Mouse (Mus musculus) left cerebral cortex, adult 11 months (tissue): ENCODE measurements around the gene Stat2.

Experiments
- DNase-seq: peaks from one replicate; pipeline ENCODE4 v3.0.0; 2022; ENCODE audit warnings: low spot score

Stat2 gene

DNA sequence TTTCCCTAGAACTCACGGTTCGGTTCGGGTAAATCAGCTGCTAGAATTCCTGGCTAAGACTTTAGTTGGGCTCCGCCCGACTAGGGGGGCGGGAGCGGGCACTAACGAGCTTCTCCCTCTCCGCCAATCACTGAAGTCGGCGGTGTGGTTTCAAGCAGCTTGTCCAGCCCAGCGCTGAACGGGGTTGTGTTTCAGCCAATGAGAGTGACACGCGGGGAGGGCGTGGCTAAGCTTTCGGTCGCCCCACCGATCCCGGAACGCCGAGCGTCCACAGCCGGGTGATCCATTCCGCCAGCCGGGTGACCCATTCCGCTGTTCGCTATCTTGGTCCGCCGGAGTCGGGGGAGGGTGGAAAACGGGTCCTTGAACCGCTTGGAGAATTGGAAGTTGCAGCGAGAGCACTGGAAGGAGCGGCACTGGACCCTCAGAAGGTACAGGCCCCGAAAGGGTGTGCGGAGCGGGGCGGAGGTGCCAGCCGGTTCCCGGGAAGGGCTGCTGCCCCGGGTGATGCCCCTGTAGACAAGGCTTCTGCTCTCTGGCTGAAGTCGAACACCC lies at the start of gene Stat2:
TSS of gene Stat2 (plus strand) at position 273 of the 555 bp plus-strand sequence.
- peak; percentile 96 for DNase-seq

DNA sequence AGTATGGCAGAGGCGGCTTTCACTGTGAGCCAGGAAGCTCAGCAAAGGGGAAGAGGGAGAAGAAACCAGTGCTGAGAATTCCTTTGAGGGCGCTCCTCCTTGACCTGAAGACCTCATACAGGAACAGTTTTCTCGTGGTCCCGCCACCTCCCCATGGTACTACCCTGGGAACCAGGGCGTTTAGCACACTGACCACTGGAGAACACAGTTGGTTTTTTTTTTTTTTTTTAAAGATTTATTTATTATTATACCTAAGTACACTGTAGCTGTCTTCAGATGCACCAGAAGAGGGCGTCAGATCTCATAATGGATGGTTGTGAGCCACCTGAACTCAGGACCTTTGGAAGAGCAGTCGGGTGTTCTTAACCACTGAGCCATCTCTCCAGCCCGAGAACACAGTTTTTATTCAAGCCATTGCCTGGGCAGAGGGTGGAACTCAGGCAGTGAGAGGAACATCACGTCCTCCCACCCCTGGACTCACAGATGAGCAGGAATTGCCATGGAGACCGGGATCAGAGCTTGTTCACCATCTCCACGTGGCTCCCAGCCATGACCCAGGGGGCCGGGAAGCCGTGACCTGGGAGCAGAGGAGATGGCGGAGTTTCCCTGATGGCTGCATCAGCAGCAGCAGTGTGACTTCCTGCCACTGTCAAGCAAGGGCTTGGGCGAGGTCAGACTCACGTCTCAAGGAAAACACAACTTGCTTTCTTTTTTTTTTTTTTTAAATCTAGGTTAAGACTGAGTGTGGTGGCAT lies 48.6 kb upstream of the Stat2 start:
- DNase-seq, result no peak

DNA sequence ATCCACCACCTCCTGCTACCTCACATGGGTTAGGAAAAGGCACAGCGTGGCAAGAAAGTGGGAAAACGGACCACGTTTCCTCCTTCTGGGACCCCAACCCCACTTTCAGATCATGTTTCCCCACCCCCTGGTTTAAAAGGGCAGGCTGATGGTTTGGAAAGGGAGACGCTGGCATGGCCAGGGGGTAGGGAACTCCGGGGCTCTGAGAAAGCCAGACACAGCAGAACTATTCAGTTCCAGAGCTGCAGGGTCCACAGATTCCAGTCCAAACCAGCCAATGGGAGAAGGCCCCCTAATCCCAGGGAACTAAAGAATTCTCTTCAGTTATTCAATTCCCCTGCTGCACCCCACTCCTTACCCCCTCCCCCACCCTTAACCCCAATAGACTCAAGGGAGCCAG lies 45.3 kb upstream of the Stat2 start:
- no peak for DNase-seq

- DNase-seq, result no peak
Observed at GRCm38 (mm10) chr10:128225538-128225937, 44.8 kb upstream of the Stat2 start, which contains the start of gene Mip. Gene Mip (plus strand): TSS chr10:128225838.

- DNase-seq, result no peak
Observed at GRCm38 (mm10) chr10:128227592-128227991, 42.8 kb upstream of the Stat2 start.

- no peak for DNase-seq
Observed at GRCm38 (mm10) chr10:128228009-128228408, 42.4 kb upstream of the Stat2 start.

DNA sequence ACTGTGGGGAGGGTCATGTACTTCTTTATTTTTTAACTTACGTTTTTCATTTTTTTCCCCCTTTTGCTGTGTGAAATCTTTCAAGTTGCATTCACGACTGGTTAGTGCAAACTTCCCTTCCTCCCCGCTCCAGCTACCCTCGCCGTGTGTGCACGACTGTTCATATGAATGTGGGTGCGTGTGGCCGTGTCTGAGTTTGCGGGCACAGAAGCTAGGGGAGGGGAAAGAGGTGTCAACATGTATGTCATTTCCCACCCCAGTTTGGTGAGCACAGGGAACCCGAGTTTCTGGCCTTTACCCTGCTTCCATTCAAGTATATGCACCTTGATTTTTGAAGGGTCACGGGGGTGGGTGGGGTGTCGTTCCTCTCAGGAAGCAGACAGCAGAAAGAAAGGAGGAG lies 39.8 kb upstream of the Stat2 start:
- DNase-seq, result no peak

DNA sequence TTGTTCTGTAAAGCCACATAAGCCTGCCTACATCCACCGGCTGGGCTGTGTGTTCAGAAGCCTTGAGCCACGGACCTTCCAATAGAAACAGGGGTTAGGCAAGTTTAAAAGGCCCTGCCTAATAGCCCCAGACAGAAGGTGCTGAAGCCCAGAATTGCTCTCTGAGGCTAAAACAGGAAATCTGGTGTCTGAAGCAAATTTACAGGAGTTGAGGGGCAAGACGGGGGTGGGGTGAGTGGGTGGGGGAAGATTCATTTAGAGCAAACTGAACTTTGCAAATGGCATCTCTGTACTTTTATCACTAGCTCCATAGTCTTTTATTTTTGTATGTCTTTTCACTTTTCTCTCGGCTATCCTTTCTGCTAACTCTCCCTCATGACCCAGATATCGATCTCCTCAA lies 39.2 kb upstream of the Stat2 start:
- no peak for DNase-seq

DNA sequence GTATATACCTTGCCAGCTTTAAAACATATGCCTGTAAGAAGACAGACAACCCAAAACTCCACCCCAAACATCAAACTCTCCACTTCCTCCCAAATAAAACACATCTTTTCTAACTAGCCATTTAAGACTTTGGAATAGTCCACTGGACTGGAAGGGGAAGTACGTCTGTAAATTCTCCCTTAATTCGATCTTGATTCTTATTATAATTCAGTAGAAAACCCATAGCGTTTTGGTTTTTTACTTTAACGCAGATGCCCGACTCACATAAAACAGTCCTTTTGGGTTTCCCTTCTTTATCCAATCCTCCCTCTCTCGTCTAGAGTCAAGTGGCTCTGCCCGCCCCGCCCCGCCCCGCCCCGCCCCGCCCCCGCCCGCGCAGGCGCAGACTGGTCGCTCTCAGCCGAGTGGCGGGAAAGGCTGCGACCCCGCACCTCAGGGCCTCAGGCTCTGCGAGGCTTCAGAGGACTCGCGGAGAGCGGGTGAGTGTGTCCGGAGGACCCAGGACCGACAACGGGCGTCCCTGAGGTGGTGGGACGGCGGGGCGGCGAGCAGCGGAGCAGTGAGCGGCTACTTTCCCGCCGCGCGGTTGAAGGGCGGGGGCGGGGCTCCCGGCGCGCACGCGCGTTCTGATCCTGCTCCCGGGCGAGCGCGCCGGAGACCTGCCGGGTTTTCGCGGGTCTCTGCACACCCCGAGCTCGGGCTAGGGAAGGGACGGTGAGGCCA lies 38.5 kb upstream of the Stat2 start, which contains the start of gene Timeless:
TSS of gene Timeless (plus strand) at position 369 of the 723 bp plus-strand sequence.
- DNase-seq, result peak; percentile 66

DNA sequence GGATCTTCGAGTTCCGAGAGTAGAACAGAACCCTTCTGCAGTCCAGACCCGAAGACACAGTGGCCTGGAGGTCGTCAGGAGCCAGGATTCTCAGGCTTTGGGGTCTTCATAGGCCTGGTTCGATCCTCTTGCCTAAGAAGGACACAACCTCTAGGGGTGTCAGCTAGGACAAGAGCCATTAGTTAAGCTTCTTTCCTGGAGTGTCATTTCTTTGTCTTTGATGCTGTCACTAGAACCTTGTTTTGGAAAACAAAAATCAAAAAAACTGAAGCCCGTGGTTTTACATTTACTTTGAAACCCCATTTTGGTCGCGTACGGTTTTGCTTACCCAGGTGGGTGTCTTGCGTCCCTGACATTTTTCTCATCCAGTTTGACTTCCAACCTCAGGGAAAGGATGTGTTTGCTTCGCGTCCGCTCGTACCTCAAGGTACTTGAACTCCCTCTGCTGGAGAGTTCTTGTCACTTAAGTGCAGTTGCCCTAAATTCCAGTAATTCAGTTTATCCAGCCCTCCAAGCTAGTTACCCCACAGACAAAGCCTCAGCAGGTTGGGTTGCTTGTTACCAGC lies 37.9 kb upstream of the Stat2 start:
- DNase-seq, result peak; percentile 62

DNA sequence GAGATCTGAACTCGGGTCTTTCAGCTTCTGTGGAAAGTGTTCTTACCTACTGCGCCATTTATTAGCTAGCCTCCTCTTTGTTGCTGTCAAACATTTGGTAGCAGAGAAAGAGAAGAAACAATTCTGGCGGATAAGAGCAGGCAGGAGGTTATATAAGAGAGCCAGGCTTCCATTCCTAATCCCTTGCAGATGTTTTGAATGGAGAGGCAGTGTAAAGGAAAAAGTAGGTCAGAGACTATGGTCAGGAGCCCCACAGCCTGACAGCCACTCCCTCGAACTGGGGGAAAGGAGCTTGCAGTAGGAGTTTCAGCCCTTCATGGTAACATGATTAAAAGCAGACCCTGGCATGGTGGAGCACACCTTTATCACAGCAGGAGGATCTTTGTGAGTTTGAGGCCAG lies 34.0 kb upstream of the Stat2 start:
- DNase-seq, result no peak

DNA sequence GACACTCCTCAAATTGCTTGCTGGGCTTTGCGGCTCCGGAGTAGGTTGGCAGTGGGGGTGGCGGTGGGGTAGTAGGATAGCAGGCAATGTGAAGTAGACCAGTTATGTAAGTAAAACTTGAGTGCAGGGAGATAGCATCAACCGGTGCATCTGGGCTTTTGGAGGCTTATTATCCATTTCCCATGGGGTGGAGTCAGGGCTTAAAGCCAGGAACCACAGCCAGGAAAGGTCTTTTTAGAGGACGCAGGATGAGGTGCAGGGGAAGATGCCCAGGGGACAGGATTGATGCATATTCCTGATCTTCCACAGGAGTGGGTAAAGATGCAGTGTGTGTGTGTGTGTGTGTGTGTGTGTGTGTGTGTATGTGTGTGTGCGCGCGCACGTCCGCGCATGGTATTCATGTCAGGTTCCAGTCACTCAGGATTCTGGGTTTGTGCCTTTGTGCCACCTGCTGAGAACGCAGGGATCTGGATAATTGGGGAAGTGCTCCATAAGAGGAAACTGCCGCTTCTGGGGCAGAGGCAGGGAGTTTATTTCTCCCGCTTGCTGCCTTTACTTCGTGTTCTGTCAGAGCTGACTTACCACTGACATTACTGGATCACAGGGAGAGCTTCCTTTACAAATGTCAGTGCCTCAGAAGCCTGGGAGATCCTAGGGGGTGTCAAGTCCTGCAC lies 32.4 kb upstream of the Stat2 start:
- no peak for DNase-seq

DNA sequence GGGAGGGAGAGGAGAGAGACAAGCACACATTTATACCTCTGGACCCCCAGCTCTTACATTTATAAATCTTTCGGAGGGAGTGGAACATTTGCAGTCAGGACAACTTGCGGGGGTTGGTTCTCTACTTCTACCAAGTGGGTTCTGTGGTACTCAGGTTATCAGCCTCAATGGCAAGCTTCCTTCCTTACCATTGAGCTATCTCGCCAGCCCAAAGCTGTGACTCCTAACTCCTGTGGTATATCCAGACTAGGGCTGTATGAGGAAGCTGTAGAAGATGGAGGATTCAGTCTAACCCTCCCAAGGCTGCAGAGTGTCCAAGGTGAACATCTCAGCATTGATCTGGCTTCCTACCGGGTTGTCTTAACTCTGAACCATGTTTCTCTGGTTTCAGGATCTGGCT lies 31.2 kb upstream of the Stat2 start:
- DNase-seq, result no peak

DNA sequence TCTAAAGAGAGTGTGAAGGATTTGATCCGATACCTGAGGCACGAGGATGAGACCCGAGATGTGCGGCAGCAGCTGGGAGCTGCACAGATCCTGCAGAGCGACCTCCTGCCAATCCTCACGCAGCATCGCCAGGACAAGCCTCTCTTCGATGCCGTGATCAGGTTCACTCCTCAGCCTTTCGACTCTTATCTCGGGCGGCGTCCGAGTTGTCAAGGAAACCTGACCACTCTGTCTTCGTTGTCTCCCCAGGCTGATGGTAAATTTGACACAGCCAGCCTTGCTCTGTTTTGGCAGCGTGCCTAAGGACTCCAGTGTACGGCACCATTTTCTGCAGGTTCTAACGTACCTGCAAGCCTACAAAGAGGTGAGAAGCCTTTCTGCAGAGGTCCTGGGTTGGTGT lies 30.2 kb upstream of the Stat2 start:
- DNase-seq, result no peak

GRCm38 (mm10) chr10:128243252-128243651 lies 27.1 kb upstream of the Stat2 start:
- DNase-seq, result no peak

DNA sequence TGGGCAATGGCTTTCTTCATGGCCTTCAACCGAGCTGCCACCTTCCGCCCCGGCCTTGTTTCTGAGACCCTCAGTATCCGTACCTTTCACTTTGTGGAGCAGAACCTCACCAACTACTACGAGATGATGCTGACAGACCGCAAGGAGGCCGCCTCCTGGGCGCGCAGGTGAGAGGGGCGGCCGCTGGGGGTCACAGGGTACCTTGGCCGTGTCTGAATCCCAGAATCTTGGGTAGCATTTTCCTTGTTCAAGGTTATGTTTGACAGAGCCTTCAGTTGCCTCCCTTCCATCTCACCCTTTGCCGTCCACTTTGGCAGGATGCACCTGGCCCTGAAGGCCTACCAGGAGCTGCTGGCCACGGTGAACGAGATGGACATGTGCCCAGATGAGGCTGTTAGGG lies 26.2 kb upstream of the Stat2 start:
- DNase-seq, result no peak

DNA sequence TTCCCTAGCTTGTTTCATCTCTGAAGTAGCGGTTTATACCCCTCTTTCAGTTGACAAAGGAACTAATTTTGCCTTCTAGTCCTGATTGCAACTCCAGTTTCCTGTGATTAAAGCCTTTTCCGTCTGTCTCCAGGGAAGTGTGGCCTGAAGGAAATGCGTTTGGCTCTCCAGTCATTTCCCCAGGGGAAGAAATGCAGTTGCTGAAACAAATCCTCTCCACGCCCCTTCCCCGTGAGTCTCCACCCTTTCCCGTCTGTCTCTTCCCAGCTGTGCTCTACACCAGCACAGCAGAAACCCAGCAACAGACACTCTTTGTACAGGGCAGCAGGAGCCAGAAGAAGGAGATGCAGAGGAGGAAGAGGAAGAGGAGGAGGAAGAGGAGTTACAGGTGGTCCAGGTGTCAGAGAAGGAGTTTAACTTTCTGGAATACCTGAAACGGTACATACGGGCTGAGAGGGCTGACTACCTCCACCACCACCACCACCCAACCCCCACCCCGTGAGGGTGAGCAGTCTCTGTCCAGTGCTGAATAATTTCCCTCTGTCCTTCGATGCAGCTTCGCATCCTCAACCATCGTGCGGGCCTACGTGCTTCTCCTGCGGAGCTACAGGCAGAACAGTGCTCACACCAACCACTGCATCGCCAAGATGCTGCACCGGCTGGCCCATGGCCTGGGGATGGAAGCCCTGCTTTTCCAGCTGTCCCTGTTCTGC lies 23.2 kb upstream of the Stat2 start:
- no peak for DNase-seq

- DNase-seq, result no peak
Observed at GRCm38 (mm10) chr10:128250565-128250964, 19.8 kb upstream of the Stat2 start.

GRCm38 (mm10) chr10:128253677-128254255 lies 16.6 kb upstream of the Stat2 start, which contains the start of gene Apon:
Gene Apon (plus strand): TSS chr10:128254096.
- DNase-seq, result no peak

DNA sequence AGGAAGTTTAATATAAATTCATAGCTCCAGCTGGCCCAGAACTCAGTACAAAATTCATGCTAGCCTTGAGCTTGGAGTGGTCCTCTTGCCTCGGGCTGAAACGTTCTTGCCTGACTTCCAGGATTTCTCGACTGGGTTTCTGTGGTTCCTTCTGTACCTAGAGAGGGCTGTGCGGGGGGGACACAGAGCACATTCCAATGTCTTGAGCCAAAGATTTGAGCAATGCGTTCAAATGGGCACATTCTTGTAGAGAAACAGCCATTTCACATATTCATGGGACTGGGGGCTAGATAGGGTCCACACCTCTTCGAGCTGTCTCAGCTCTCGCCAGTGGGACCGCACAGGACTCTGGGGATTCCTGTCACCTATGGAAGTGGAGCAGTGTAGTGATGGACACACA lies 14.4 kb upstream of the Stat2 start:
- no peak for DNase-seq

- DNase-seq, result no peak
Observed at GRCm38 (mm10) chr10:128256328-128256727, 14.0 kb upstream of the Stat2 start.
